Mouse (Mus musculus): ENCODE measurements at regions not wholly inside any gene's neighbourhood (a gene's known extent, or its start where the extent isn't known, plus 50 kb on each side); places are given as distances from the start of the nearest gene placed in this dataset.
A peak's percentile ranks its signal among the peaks of the same experiment; 100 is the strongest.

- peak; percentile 31 for DNase-seq (ENCODE audit: low read depth, low spot score)
Observed at GRCm38 (mm10) chr13:63696399-63696798, 118.6 kb upstream of the Ercc6l2 start.

- DNase-seq (ENCODE audit: low read depth, low spot score) = no peak
Observed at GRCm38 (mm10) chr13:63699624-63700023, 115.4 kb upstream of the Ercc6l2 start.

- DNase-seq (ENCODE audit: low read depth, low spot score) = no peak
Observed at GRCm38 (mm10) chr13:63700747-63701146, 114.3 kb upstream of the Ercc6l2 start.

- DNase-seq (ENCODE audit: low read depth, low spot score) = no peak
Observed at GRCm38 (mm10) chr13:63701199-63702175, 113.6 kb upstream of the Ercc6l2 start.

- DNase-seq (ENCODE audit: low read depth, low spot score) = no peak
Observed at GRCm38 (mm10) chr13:63708567-63708966, 106.5 kb upstream of the Ercc6l2 start.

GRCm38 (mm10) chr13:63713137-63713536 is 101.9 kb upstream of the Ercc6l2 start:
- no peak for DNase-seq (ENCODE audit: low read depth, low spot score)

GRCm38 (mm10) chr13:63716498-63716897 is 98.5 kb upstream of the Ercc6l2 start:
- no peak for DNase-seq (ENCODE audit: low read depth, low spot score)

- DNase-seq (ENCODE audit: low read depth, low spot score) = no peak
Observed at GRCm38 (mm10) chr13:63717249-63717648, 97.8 kb upstream of the Ercc6l2 start.

GRCm38 (mm10) chr13:63718782-63719181 is 96.3 kb upstream of the Ercc6l2 start:
- no peak for DNase-seq (ENCODE audit: low read depth, low spot score)

GRCm38 (mm10) chr13:63719351-63720207 is 95.5 kb upstream of the Ercc6l2 start:
- peak; percentile 63 for DNase-seq (ENCODE audit: low read depth, low spot score)

GRCm38 (mm10) chr13:63720610-63721009 is 94.4 kb upstream of the Ercc6l2 start:
- no peak for DNase-seq (ENCODE audit: low read depth, low spot score)

- no peak for DNase-seq (ENCODE audit: low read depth, low spot score)
Observed at GRCm38 (mm10) chr13:63721011-63721625, 93.9 kb upstream of the Ercc6l2 start.

GRCm38 (mm10) chr13:63724293-63724692 is 90.7 kb upstream of the Ercc6l2 start:
- no peak for DNase-seq (ENCODE audit: low read depth, low spot score)

GRCm38 (mm10) chr13:63724843-63725582 is 90.0 kb upstream of the Ercc6l2 start:
- DNase-seq (ENCODE audit: low read depth, low spot score) = no peak

GRCm38 (mm10) chr13:63726035-63726434 is 89.0 kb upstream of the Ercc6l2 start:
- peak; percentile 55 for DNase-seq (ENCODE audit: low read depth, low spot score)

- no peak for DNase-seq (ENCODE audit: low read depth, low spot score)
Observed at GRCm38 (mm10) chr13:63726509-63726908, 88.5 kb upstream of the Ercc6l2 start.

- DNase-seq (ENCODE audit: low read depth, low spot score) = no peak
Observed at GRCm38 (mm10) chr13:63735739-63736138, 79.3 kb upstream of the Ercc6l2 start.

GRCm38 (mm10) chr13:63741879-63742278 is 73.2 kb upstream of the Ercc6l2 start:
- DNase-seq (ENCODE audit: low read depth, low spot score) = no peak

- no peak for DNase-seq (ENCODE audit: low read depth, low spot score)
Observed at GRCm38 (mm10) chr13:63748788-63749187, 66.3 kb upstream of the Ercc6l2 start.

- DNase-seq (ENCODE audit: low read depth, low spot score) = no peak
Observed at GRCm38 (mm10) chr13:63749997-63750396, 65.0 kb upstream of the Ercc6l2 start.

GRCm38 (mm10) chr13:63751196-63751595 is 63.8 kb upstream of the Ercc6l2 start:
- DNase-seq (ENCODE audit: low read depth, low spot score) = no peak

Data from forelimb bud, embryonic 11.5 days (tissue).